Mouse (Mus musculus) stomach, embryonic 14.5 days (tissue): Measurements from ENCODE around the gene Zfp42. TPM values are rescaled to one million over a fixed set of nuclear protein-coding genes. Genes with fewer than 3 reads are reported as not detected.

Experiments used
- polyA plus RNA-seq: library from polyadenylated mRNA; unstranded; fragments of >200 nt; fragmentation: Nextera tagmentation; extraction: Ambion mirVana; gene quantifications from 2 replicates; pipeline ENCODE4 v1.2.1, GENCODE M21; 2014

The Zfp42 gene
- polyA plus RNA-seq, 1 experiment from 2014 or later = not detected

Other genes starting within 250 kb of the Zfp42 start
- gene Triml1, start 165.5 kb downstream of the Zfp42 start, polyA plus RNA-seq = not detected in 2 replicates
- gene Triml2, start 126.4 kb downstream of the Zfp42 start, polyA plus RNA-seq = not detected in 2 replicates
- gene Adam26b, start 221.1 kb upstream of the Zfp42 start, polyA plus RNA-seq = not detected in 2 replicates